In genomic region chr2:35109924-35110304, GRCm38 (mm10) we compare ENCODE assay signal across 8 mouse cellular contexts. TPM values are rescaled to one million over a fixed set of nuclear protein-coding genes. Genes with fewer than 3 reads are reported as not detected.
A peak's percentile ranks its signal among the peaks of the same experiment; 100 is the strongest.
DNase-seq lines count a peak whose midpoint lies in the region; ATAC-seq and TF ChIP-seq lines count a peak whose summit lies in the region.

No protein-coding gene starts in this region.

- TF ChIP-seq POLR2A in cortical plate, adult 2 months (IDR thresholded peaks at IDR 0.05; ENCODE audit: extremely low read depth, insufficient read depth, low read length): no peak

- DNase-seq in kidney, postnatal 0 days (ENCODE audit: low spot score): no peak
- DNase-seq in kidney, adult 11 months: no peak
- no peak for DNase-seq in cerebellum, postnatal 4 days (ENCODE audit: low spot score in 2 of 2)
- DNase-seq in right cerebral cortex, postnatal 25 days: no peak
- no peak for DNase-seq in right cerebral cortex, postnatal 36 days (ENCODE audit: low spot score in 2 of 2)

- ATAC-seq in kidney, postnatal 0 days (replicated peaks; ENCODE audit: low FRiP score, low read depth): no peak
- no peak for ATAC-seq in intestine, postnatal 0 days
- peak; percentile 10; the same call in 1 of the 2 replicates for ATAC-seq in neural tube, embryonic 13.5 days (ENCODE audit: low read depth)

- peak overlapping the region; percentile 77 for H3K4me2 ChIP-seq in kidney, postnatal 0 days (ENCODE audit: low read length)
- peak overlapping the region; percentile 76 for H3K4me2 ChIP-seq in intestine, postnatal 0 days (replicated peaks; ENCODE audit: low read depth)
- peak overlapping the region; percentile 69 for H3K4me2 ChIP-seq in neural tube, embryonic 13.5 days

- no peaks in the 10 kb centered on the region for H3K4me1 ChIP-seq in kidney, postnatal 0 days (replicated peaks; ENCODE audit: insufficient read depth, low read length)
- H3K4me1 ChIP-seq in cortical plate, adult 2 months (ENCODE audit: control insufficient read depth, insufficient read depth, low read length): no peaks in the 10 kb centered on the region
- no peaks in the 10 kb centered on the region for H3K4me1 ChIP-seq in intestine, postnatal 0 days (replicated peaks; ENCODE audit: control insufficient read depth, insufficient read depth, low read length)
- H3K4me1 ChIP-seq in neural tube, embryonic 13.5 days (replicated peaks): peaks cover 7% of the 10 kb centered on the region

- 2% methylated on average over 13 of the region's 13 CpGs for WGBS in kidney, postnatal 0 days
- WGBS in intestine, postnatal 0 days: 1% methylated on average over 13 of the region's 13 CpGs
- WGBS in neural tube, embryonic 13.5 days: 1% methylated on average over 13 of the region's 13 CpGs

- no peaks in the 10 kb centered on the region for H3K36me3 ChIP-seq in kidney, postnatal 0 days (ENCODE audit: insufficient read depth, low read length)
- H3K36me3 ChIP-seq in intestine, postnatal 0 days (ENCODE audit: control insufficient read depth, insufficient read depth): no peaks in the 10 kb centered on the region
- H3K36me3 ChIP-seq in neural tube, embryonic 13.5 days: no peaks in the 10 kb centered on the region

- H3K4me3 ChIP-seq in kidney, postnatal 0 days (replicated peaks; ENCODE audit: low read depth, low read length): peak overlapping the region; percentile 87
- peak overlapping the region; percentile 86 for H3K4me3 ChIP-seq in cortical plate, adult 2 months (ENCODE audit: insufficient read depth, low read length)
- peak overlapping the region; percentile 94 for H3K4me3 ChIP-seq in intestine, postnatal 0 days (ENCODE audit: low read depth, low read length)
- peak overlapping the region; percentile 78 for H3K4me3 ChIP-seq in neural tube, embryonic 13.5 days

- H3K27me3 ChIP-seq in kidney, postnatal 0 days (ENCODE audit: insufficient read depth, low read length): no peaks in the 10 kb centered on the region
- H3K27me3 ChIP-seq in intestine, postnatal 0 days (replicated peaks; ENCODE audit: control insufficient read depth, insufficient read depth, low read length): no peaks in the 10 kb centered on the region
- H3K27me3 ChIP-seq in neural tube, embryonic 13.5 days: no peaks in the 10 kb centered on the region

- H3K27ac ChIP-seq in kidney, postnatal 0 days: peak overlapping the region; percentile 92; the same call in 1 of the 2 replicates
- H3K27ac ChIP-seq in cortical plate, adult 2 months (ENCODE audit: insufficient read depth, low read length): no peak overlapping the region
- 0 out of 2 replicates have a peak overlapping the region, but pooled peaks have one; percentile 3 for H3K27ac ChIP-seq in intestine, postnatal 0 days (ENCODE audit: low read depth, low read length)
- H3K27ac ChIP-seq in neural tube, embryonic 13.5 days (replicated peaks): peak overlapping the region; percentile 89

- TF ChIP-seq CTCF in kidney, postnatal 0 days (IDR thresholded peaks at IDR 0.05; ENCODE audit: low read depth): no peak
- no peak for TF ChIP-seq CTCF in cortical plate, adult 2 months (IDR thresholded peaks at IDR 0.05; ENCODE audit: extremely low read depth, insufficient read depth, low read length)
- no peak; the same call in 1 of the 2 replicates for TF ChIP-seq CTCF in intestine, postnatal 0 days (IDR thresholded peaks at IDR 0.05; ENCODE audit: low read depth)

- H3K9ac ChIP-seq in kidney, postnatal 0 days (ENCODE audit: low read depth, low read length): peak overlapping the region; percentile 87
- H3K9ac ChIP-seq in intestine, postnatal 0 days (ENCODE audit: low read depth, low read length): peak overlapping the region; percentile 85
- H3K9ac ChIP-seq in neural tube, embryonic 13.5 days: peak overlapping the region; percentile 86

- H3K9me3 ChIP-seq in kidney, postnatal 0 days (replicated peaks; ENCODE audit: low read length): no peaks in the 10 kb centered on the region
- H3K9me3 ChIP-seq in intestine, postnatal 0 days (ENCODE audit: control insufficient read depth): no peaks in the 10 kb centered on the region
- no peaks in the 10 kb centered on the region for H3K9me3 ChIP-seq in neural tube, embryonic 13.5 days

RNA-seq across cellular contexts. Expression of gene Cntrl, which starts 0.6 kb away (rescaled TPM):
- 16.3 and 16.5 TPM in 2 replicates for polyA plus RNA-seq in kidney, postnatal 0 days (2015; fragmentation: Nextera tagmentation; extraction: Ambion mirVana)
- 14.9 and 15.6 TPM in 2 replicates for polyA plus RNA-seq in cortical plate, adult 2 months (2012; rRNA removed)
- 9.8 and 11.3 TPM in 2 replicates for polyA plus RNA-seq in intestine, postnatal 0 days (2015; fragmentation: Nextera tagmentation; extraction: Ambion mirVana)
- 9.7 and 10.4 TPM in 2 replicates for polyA plus RNA-seq in neural tube, embryonic 13.5 days (2015; fragmentation: Nextera tagmentation; extraction: Ambion mirVana)

RNA-seq across cellular contexts. Expression of gene AI182371, which starts 8.6 kb away (rescaled TPM):
- polyA plus RNA-seq in kidney, postnatal 0 days (2015; fragmentation: Nextera tagmentation; extraction: Ambion mirVana): 0.15 and 0.30 TPM in 2 replicates
- polyA plus RNA-seq in cortical plate, adult 2 months (2012; rRNA removed): 0.52 and 0.59 TPM in 2 replicates
- 0.20 and 0.31 TPM in 2 replicates for polyA plus RNA-seq in intestine, postnatal 0 days (2015; fragmentation: Nextera tagmentation; extraction: Ambion mirVana)
- 0.22 and 0.52 TPM in 2 replicates for polyA plus RNA-seq in neural tube, embryonic 13.5 days (2015; fragmentation: Nextera tagmentation; extraction: Ambion mirVana)

RNA-seq across cellular contexts. Expression of gene Hc, which starts 48.7 kb away (rescaled TPM):
- 0.16 and 0.19 TPM in 2 replicates for polyA plus RNA-seq in kidney, postnatal 0 days (2015; fragmentation: Nextera tagmentation; extraction: Ambion mirVana)
- polyA plus RNA-seq in cortical plate, adult 2 months (2012; rRNA removed): 0.08 and 0.35 TPM in 2 replicates
- polyA plus RNA-seq in intestine, postnatal 0 days (2015; fragmentation: Nextera tagmentation; extraction: Ambion mirVana): 0.14 and 0.20 TPM in 2 replicates
- polyA plus RNA-seq in neural tube, embryonic 13.5 days (2015; fragmentation: Nextera tagmentation; extraction: Ambion mirVana): 0.19 TPM in 1 of 2 replicates, not detected in the other
